ENCODE assay signal across 8 mouse cellular contexts in genomic region chr7:80901541-80902274, GRCm38 (mm10). TPM values are rescaled to one million over a fixed set of nuclear protein-coding genes. Genes with fewer than 3 reads are reported as not detected.
DNase-seq lines count a peak whose midpoint lies in the region; ATAC-seq and TF ChIP-seq lines count a peak whose summit lies in the region.

No protein-coding gene starts in this region.

- TF ChIP-seq CTCF in bone marrow, adult 2 months (IDR thresholded peaks at IDR 0.05; ENCODE audit: control insufficient read depth, insufficient read depth, low read length) = no peak

- no peak for TF ChIP-seq POLR2A in bone marrow, adult 2 months (IDR thresholded peaks at IDR 0.05; ENCODE audit: borderline replicate concordance, control insufficient read depth, low read depth, low read length)

- H3K36me3 ChIP-seq in heart, embryonic 12.5 days = peaks cover 20% of the 10 kb centered on the region
- H3K36me3 ChIP-seq in liver, embryonic 16.5 days (ENCODE audit: control insufficient read depth, insufficient read depth) = peaks cover 5% of the 10 kb centered on the region

- no peak for DNase-seq in heart, adult 8-10 months (ENCODE audit: low spot score)
- DNase-seq in heart, postnatal 10 days = peak; percentile 17 to 42
- DNase-seq in right cerebral cortex, postnatal 36 days (ENCODE audit: low spot score in 2 of 2) = no peak
- no peak for DNase-seq in spleen, postnatal 14 days (ENCODE audit: low spot score in 2 of 2)
- no peak for DNase-seq in right cerebral cortex, adult 2 months (ENCODE audit: low spot score in 2 of 2)

- intact Hi-C loops in heart, postnatal 10 days (cut with DNase I) = loop anchor here (5.0 kb wide), 1 partner anchor 91 kb away; the partner anchor contains the start of gene Zfp592

- 31% methylated on average over 15 of the region's 15 CpGs for WGBS in heart, embryonic 12.5 days
- WGBS in bone marrow, adult 2 months = 19% methylated on average over 15 of the region's 15 CpGs
- 25% methylated on average over 15 of the region's 15 CpGs for WGBS in liver, embryonic 16.5 days (ENCODE audit: insufficient replicate concordance)

- H3K27me3 ChIP-seq in heart, embryonic 12.5 days (replicated peaks) = 0 out of 2 replicates have a peak, but pooled peaks cover 6% of the 10 kb centered on the region
- no peaks in the 10 kb centered on the region for H3K27me3 ChIP-seq in liver, embryonic 16.5 days (ENCODE audit: control insufficient read depth, insufficient read depth, low read depth, low read length)

- H3K27ac ChIP-seq in heart, embryonic 12.5 days (ENCODE audit: poor library complexity, severe bottlenecking) = peak overlapping the region; percentile 64
- H3K27ac ChIP-seq in bone marrow, adult 2 months (ENCODE audit: control insufficient read depth, insufficient read depth, low read depth, low read length, poor library complexity) = peak overlapping the region; percentile 46; the same call in 1 of the 2 replicates
- H3K27ac ChIP-seq in liver, embryonic 16.5 days (ENCODE audit: low read length) = peak overlapping the region; percentile 91

- ATAC-seq in heart, embryonic 12.5 days (ENCODE audit: insufficient number of reproducible peaks, low FRiP score) = no peak
- ATAC-seq in liver, embryonic 16.5 days (ENCODE audit: low read depth) = no peak

- H3K4me1 ChIP-seq in heart, embryonic 12.5 days (replicated peaks) = peaks cover 23% of the 10 kb centered on the region
- no peaks in the 10 kb centered on the region; the same call in 1 of the 2 replicates for H3K4me1 ChIP-seq in bone marrow, adult 2 months (ENCODE audit: control insufficient read depth, insufficient read depth, low read length)
- peaks cover 19% of the 10 kb centered on the region for H3K4me1 ChIP-seq in liver, embryonic 16.5 days (ENCODE audit: control insufficient read depth, low read depth, low read length)

- H3K9me3 ChIP-seq in heart, embryonic 12.5 days (replicated peaks) = no peaks in the 10 kb centered on the region
- H3K9me3 ChIP-seq in liver, embryonic 16.5 days (replicated peaks; ENCODE audit: control insufficient read depth, low read length) = no peaks in the 10 kb centered on the region

- H3K9ac ChIP-seq in heart, embryonic 12.5 days = peak overlapping the region; percentile 73
- H3K9ac ChIP-seq in liver, embryonic 16.5 days (ENCODE audit: low read depth, low read length) = peak overlapping the region; percentile 77

- peak overlapping the region; percentile 70 for H3K4me3 ChIP-seq in heart, embryonic 12.5 days
- peak overlapping the region; percentile 76 for H3K4me3 ChIP-seq in bone marrow, adult 2 months (replicated peaks; ENCODE audit: control insufficient read depth, low read depth, low read length)
- H3K4me3 ChIP-seq in liver, embryonic 16.5 days (ENCODE audit: low read depth, low read length) = peak overlapping the region; percentile 91

- H3K4me2 ChIP-seq in heart, embryonic 12.5 days = peak overlapping the region; percentile 83
- H3K4me2 ChIP-seq in liver, embryonic 16.5 days (ENCODE audit: low read depth, low read length) = peak overlapping the region; percentile 94

RNA-seq across cellular contexts. Expression of gene Wdr73, which starts 0.6 kb away (rescaled TPM):
- 18.8 and 19.9 TPM in 2 replicates for polyA plus RNA-seq in heart, embryonic 12.5 days (2016; fragmentation: Nextera tagmentation; extraction: Ambion mirVana)
- total RNA-seq in heart, adult 8-10 months (2022) = 1 to 10 TPM; 4.6 to 7.6 (median 6.3) TPM
- polyA plus RNA-seq in bone marrow, adult 2 months (2011; ENCODE audit: insufficient read depth, insufficient read length, low replicate concordance, missing spikeins) = 11.1 and 12.8 TPM in 2 replicates
- total RNA-seq in heart, postnatal 10 days (2021) = 10 to 100 TPM in 1 of 2 experiments, 1 to 10 TPM in 1; 7.9 to 10.6 TPM
- 10.8 and 12.1 TPM in 2 replicates for polyA plus RNA-seq in liver, embryonic 16.5 days (2015; fragmentation: Nextera tagmentation; extraction: Ambion mirVana)

RNA-seq across cellular contexts. Expression of gene Nmb, which starts 3.2 kb away (rescaled TPM):
- 3.6 and 3.7 TPM in 2 replicates for polyA plus RNA-seq in heart, embryonic 12.5 days (2016; fragmentation: Nextera tagmentation; extraction: Ambion mirVana)
- total RNA-seq in heart, adult 8-10 months (2022) = 10 to 100 TPM in 1 of 4 experiments, 1 to 10 TPM in 3; 5.1 to 11.7 (median 7.9) TPM
- polyA plus RNA-seq in bone marrow, adult 2 months (2011; ENCODE audit: insufficient read depth, insufficient read length, low replicate concordance, missing spikeins) = 5.4 and 21.2 TPM in 2 replicates
- 1 to 10 TPM; 2.1 to 6.4 TPM for total RNA-seq in heart, postnatal 10 days (2021)
- polyA plus RNA-seq in liver, embryonic 16.5 days (2015; fragmentation: Nextera tagmentation; extraction: Ambion mirVana) = 1.2 and 1.6 TPM in 2 replicates

RNA-seq across cellular contexts. Expression of gene Zscan2, which starts 41.0 kb away (rescaled TPM):
- polyA plus RNA-seq in heart, embryonic 12.5 days (2016; fragmentation: Nextera tagmentation; extraction: Ambion mirVana) = 2.0 and 2.4 TPM in 2 replicates
- 1 to 10 TPM; 4.7 to 8.1 (median 6.2) TPM for total RNA-seq in heart, adult 8-10 months (2022)
- 1.9 and 6.1 TPM in 2 replicates for polyA plus RNA-seq in bone marrow, adult 2 months (2011; ENCODE audit: insufficient read depth, insufficient read length, low replicate concordance, missing spikeins)
- total RNA-seq in heart, postnatal 10 days (2021) = 1 to 10 TPM; 8.0 to 9.6 TPM
- 0.30 and 0.36 TPM in 2 replicates for polyA plus RNA-seq in liver, embryonic 16.5 days (2015; fragmentation: Nextera tagmentation; extraction: Ambion mirVana)

RNA-seq across cellular contexts. Expression of gene Sec11a, which starts 45.9 kb away (rescaled TPM):
- polyA plus RNA-seq in heart, embryonic 12.5 days (2016; fragmentation: Nextera tagmentation; extraction: Ambion mirVana) = 145 and 152 TPM in 2 replicates
- 10 to 100 TPM; 35.3 to 41.0 (median 39.2) TPM for total RNA-seq in heart, adult 8-10 months (2022)
- 44.5 and 47.9 TPM in 2 replicates for polyA plus RNA-seq in bone marrow, adult 2 months (2011; ENCODE audit: insufficient read depth, insufficient read length, low replicate concordance, missing spikeins)
- total RNA-seq in heart, postnatal 10 days (2021) = 10 to 100 TPM; 70.2 to 75.0 TPM
- 98.7 and 99.0 TPM in 2 replicates for polyA plus RNA-seq in liver, embryonic 16.5 days (2015; fragmentation: Nextera tagmentation; extraction: Ambion mirVana)

Comparison
In these comparisons a context has a peak if more than half of its experiments do, and no peak if none do; other contexts are left out.
1. DNase-seq: peak in heart, postnatal 10 days (2 of 2); none in heart, adult 8-10 months (single experiment), right cerebral cortex, postnatal 36 days (0 of 2), spleen, postnatal 14 days (0 of 2) and right cerebral cortex, adult 2 months (0 of 2).
2. Peak in every context shown above with its lines, with median percentiles within 50 percentile points of each other: H3K27ac ChIP-seq and H3K4me3 ChIP-seq.